Mouse (Mus musculus): ENCODE data around the gene C8g. TPM values are rescaled to one million over a fixed set of nuclear protein-coding genes. Genes with fewer than 3 reads are reported as not detected.

The C8g gene
- polyA plus RNA-seq, 1 experiment from 2014 or later, result 7.9 TPM

- WGBS, result 28% methylated on average over 3 of the region's 3 CpGs
- DNase-seq (ENCODE audit: low spot score) (no peak), ATAC-seq (replicated peaks; ENCODE audit: low FRiP score, low read depth) (no peak)
- Histone ChIP-seq H3K4me2 (ENCODE audit: low read length) (peak overlapping the region; percentile 85), H3K4me3 (replicated peaks; ENCODE audit: low read depth, low read length) (peak overlapping the region; percentile 57), H3K4me1 (replicated peaks; ENCODE audit: insufficient read depth, low read length) (peaks cover 13% of the 10 kb centered on the region; the same call in 1 of the 2 replicates), H3K9me3 (replicated peaks; ENCODE audit: low read length) (no peaks in the 10 kb centered on the region), H3K27ac (peak overlapping the region; percentile 60), H3K9ac (ENCODE audit: low read depth, low read length) (no peak overlapping the region), H3K27me3 (ENCODE audit: insufficient read depth, low read length) (no peaks in the 10 kb centered on the region), H3K36me3 (ENCODE audit: insufficient read depth, low read length) (no peaks in the 10 kb centered on the region)
- TF ChIP-seq CTCF (IDR thresholded peaks at IDR 0.05; ENCODE audit: low read depth), result no peak
These were observed 40.1 kb downstream of the C8g start for GRCm38 (mm10) chr2:25461407-25461806.

- ATAC-seq (replicated peaks; ENCODE audit: low FRiP score, low read depth), result peak; percentile 89
- Histone ChIP-seq H3K4me3 (replicated peaks; ENCODE audit: low read depth, low read length) (peak within 1 kb of the TSS; percentile 57), H3K4me2 (ENCODE audit: low read length) (peak within 1 kb of the TSS; percentile 85), H3K9me3 (replicated peaks; ENCODE audit: low read length) (no peaks in the 10 kb centered on the region), H3K9ac (ENCODE audit: low read depth, low read length) (peak within 1 kb of the TSS; percentile 71), H3K27ac (peak within 1 kb of the TSS; percentile 90), H3K36me3 (ENCODE audit: insufficient read depth, low read length) (no peaks in the 10 kb centered on the region), H3K27me3 (ENCODE audit: insufficient read depth, low read length) (no peaks in the 10 kb centered on the region), H3K4me1 (replicated peaks; ENCODE audit: insufficient read depth, low read length) (peaks cover 13% of the 10 kb centered on the region; the same call in 1 of the 2 replicates)
- no peak for TF ChIP-seq CTCF (IDR thresholded peaks at IDR 0.05; ENCODE audit: low read depth)
- DNase-seq (ENCODE audit: low spot score), result peak; percentile 99
- WGBS, result under 1% methylated on average over 48 of the region's 48 CpGs
These were observed 40.8 kb downstream of the C8g start, which contains the start of gene Paxx for GRCm38 (mm10) chr2:25460551-25461309. TSS of gene Paxx (minus strand) at chr2:25461094.

- H3K36me3 ChIP-seq (ENCODE audit: insufficient read depth, low read length), result no peaks in the 10 kb centered on the region
- H3K9me3 ChIP-seq (replicated peaks; ENCODE audit: low read length), result no peaks in the 10 kb centered on the region
- DNase-seq (ENCODE audit: low spot score) (no peak), ATAC-seq (replicated peaks; ENCODE audit: low FRiP score, low read depth) (peak; percentile 11; the same call in 1 of the 2 replicates)
- peak overlapping the region; percentile 57 for H3K4me3 ChIP-seq (replicated peaks; ENCODE audit: low read depth, low read length)
- no peaks in the 10 kb centered on the region for H3K27me3 ChIP-seq (ENCODE audit: insufficient read depth, low read length)
- H3K4me1 ChIP-seq (replicated peaks; ENCODE audit: insufficient read depth, low read length), result peaks cover 13% of the 10 kb centered on the region; the same call in 1 of the 2 replicates
- 29% methylated on average over 5 of the region's 5 CpGs for WGBS
- H3K27ac ChIP-seq, result peak overlapping the region; percentile 90
- H3K9ac ChIP-seq (ENCODE audit: low read depth, low read length), result peak overlapping the region; percentile 71; the same call in 1 of the 2 replicates
- TF ChIP-seq CTCF (IDR thresholded peaks at IDR 0.05; ENCODE audit: low read depth), result no peak
- peak overlapping the region; percentile 85 for H3K4me2 ChIP-seq (ENCODE audit: low read length)
These were observed 41.4 kb downstream of the C8g start for GRCm38 (mm10) chr2:25460135-25460534.

GRCm38 (mm10) chr2:25458911-25459310, 42.6 kb downstream of the C8g start:
- peak; percentile 28; the same call in 1 of the 2 replicates for TF ChIP-seq CTCF (IDR thresholded peaks at IDR 0.05; ENCODE audit: low read depth)
- ATAC-seq (replicated peaks; ENCODE audit: low FRiP score, low read depth) (no peak), DNase-seq (ENCODE audit: low spot score) (no peak)

GRCm38 (mm10) chr2:25457022-25457896, 44.3 kb downstream of the C8g start:
- H3K4me2 ChIP-seq (ENCODE audit: low read length), result no peak overlapping the region
- no peak overlapping the region for H3K27ac ChIP-seq
- TF ChIP-seq CTCF (IDR thresholded peaks at IDR 0.05; ENCODE audit: low read depth), result no peak
- peaks cover 13% of the 10 kb centered on the region; the same call in 1 of the 2 replicates for H3K4me1 ChIP-seq (replicated peaks; ENCODE audit: insufficient read depth, low read length)
- WGBS, result 84% methylated on average over 9 of the region's 9 CpGs
- H3K9me3 ChIP-seq (replicated peaks; ENCODE audit: low read length), result no peaks in the 10 kb centered on the region
- no peak overlapping the region for H3K4me3 ChIP-seq (replicated peaks; ENCODE audit: low read depth, low read length)
- H3K36me3 ChIP-seq (ENCODE audit: insufficient read depth, low read length), result no peaks in the 10 kb centered on the region
- DNase-seq (ENCODE audit: low spot score) (no peak), ATAC-seq (replicated peaks; ENCODE audit: low FRiP score, low read depth) (no peak)
- no peaks in the 10 kb centered on the region for H3K27me3 ChIP-seq (ENCODE audit: insufficient read depth, low read length)
- H3K9ac ChIP-seq (ENCODE audit: low read depth, low read length), result 0 out of 2 replicates have a peak overlapping the region, but pooled peaks have one; percentile 8

More at GRCm38 (mm10) chr2:25458911-25459310, 42.6 kb downstream of the C8g start:
- Histone ChIP-seq H3K4me3 (replicated peaks; ENCODE audit: low read depth, low read length) (no peak overlapping the region), H3K36me3 (ENCODE audit: insufficient read depth, low read length) (no peaks in the 10 kb centered on the region), H3K9ac (ENCODE audit: low read depth, low read length) (no peak overlapping the region), H3K27me3 (ENCODE audit: insufficient read depth, low read length) (no peaks in the 10 kb centered on the region), H3K4me1 (replicated peaks; ENCODE audit: insufficient read depth, low read length) (peaks cover 13% of the 10 kb centered on the region; the same call in 1 of the 2 replicates), H3K9me3 (replicated peaks; ENCODE audit: low read length) (no peaks in the 10 kb centered on the region), H3K4me2 (ENCODE audit: low read length) (no peak overlapping the region), H3K27ac (no peak overlapping the region; the same call in 1 of the 2 replicates)
- 73% methylated on average over 5 of the region's 5 CpGs for WGBS
